Mouse (Mus musculus): ENCODE measurements around the gene Mdh2.

DNA sequence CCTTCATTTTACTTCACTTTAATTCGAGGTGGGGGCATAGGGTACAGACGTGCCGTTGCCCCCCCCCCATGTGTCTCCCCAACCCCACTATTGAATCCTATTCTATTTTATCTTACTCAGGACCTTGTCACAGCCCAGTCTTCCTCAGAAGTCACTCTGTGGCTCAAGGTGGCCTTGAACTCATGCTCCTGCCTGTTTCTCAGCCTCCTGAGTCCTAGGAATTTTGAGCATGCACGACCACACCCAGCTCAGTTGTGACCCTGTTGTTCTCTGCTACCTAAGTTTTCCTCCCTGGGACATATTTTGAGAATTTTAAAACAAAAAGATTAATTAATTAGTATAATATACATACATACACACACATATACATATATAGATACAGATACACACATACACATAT is 25.4 kb downstream of the Mdh2 start:
- TF ChIP-seq CTCF (IDR thresholded peaks at IDR 0.05; ENCODE audit: low read depth): no peak
- TF ChIP-seq EP300 (IDR thresholded peaks at IDR 0.05; ENCODE audit: low read depth): no peak

Measured in heart, postnatal 0 days (tissue).